Mouse (Mus musculus): ENCODE results near the gene Dip2c. TPM values are rescaled to one million over a fixed set of nuclear protein-coding genes. Genes with fewer than 3 reads are reported as not detected.
A peak's percentile ranks its signal among the peaks of the same experiment; 100 is the strongest.

Gene Dip2c
- polyA plus RNA-seq, 1 experiment from 2014 or later, result 4.9 TPM

GRCm38 (mm10) chr13:9494726-9495125 lies 218.4 kb downstream of the Dip2c start:
- Histone ChIP-seq H3K4me1 (no peaks in the 10 kb centered on the region), H3K27me3 (ENCODE audit: low read depth, poor library complexity, severe bottlenecking) (no peaks in the 10 kb centered on the region), H3K4me3 (peak overlapping the region; percentile 31), H3K36me3 (no peaks in the 10 kb centered on the region), H3K9me3 (replicated peaks) (no peaks in the 10 kb centered on the region), H3K27ac (no peak overlapping the region)
- no peak for DNase-seq (ENCODE audit: low spot score)
- WGBS, result 64% methylated on average over 21 of the region's 21 CpGs

- no peaks in the 10 kb centered on the region for H3K36me3 ChIP-seq
- H3K27ac ChIP-seq, result no peak overlapping the region
- H3K4me1 ChIP-seq, result no peaks in the 10 kb centered on the region
- no peaks in the 10 kb centered on the region for H3K27me3 ChIP-seq (ENCODE audit: low read depth, poor library complexity, severe bottlenecking)
- WGBS, result 54% methylated on average over 6 of the region's 6 CpGs
- no peak for DNase-seq (ENCODE audit: low spot score)
- no peak overlapping the region for H3K4me3 ChIP-seq
- H3K9me3 ChIP-seq (replicated peaks), result no peaks in the 10 kb centered on the region
Observed at GRCm38 (mm10) chr13:9504118-9504856, 228.0 kb downstream of the Dip2c start.

GRCm38 (mm10) chr13:9538556-9538955 lies 262.2 kb downstream of the Dip2c start:
- Histone ChIP-seq H3K4me1 (no peaks in the 10 kb centered on the region), H3K27ac (no peak overlapping the region), H3K4me3 (no peak overlapping the region), H3K9me3 (replicated peaks) (no peaks in the 10 kb centered on the region), H3K36me3 (no peaks in the 10 kb centered on the region), H3K27me3 (ENCODE audit: low read depth, poor library complexity, severe bottlenecking) (no peaks in the 10 kb centered on the region)
- no peak for DNase-seq (ENCODE audit: low spot score)

GRCm38 (mm10) chr13:9547698-9548344 lies 271.5 kb downstream of the Dip2c start:
- Histone ChIP-seq H3K4me1 (peaks cover 7% of the 10 kb centered on the region), H3K27ac (no peak overlapping the region), H3K4me3 (no peak overlapping the region), H3K27me3 (ENCODE audit: low read depth, poor library complexity, severe bottlenecking) (no peaks in the 10 kb centered on the region), H3K36me3 (0 out of 2 replicates have a peak, but pooled peaks cover 2% of the 10 kb centered on the region), H3K9me3 (replicated peaks) (no peaks in the 10 kb centered on the region)
- WGBS, result 13% methylated on average over 9 of the region's 9 CpGs
- no peak for DNase-seq (ENCODE audit: low spot score)

- H3K27ac ChIP-seq, result no peak overlapping the region
- H3K9me3 ChIP-seq (replicated peaks), result no peaks in the 10 kb centered on the region
- 89% methylated on average over 1 of the region's 1 CpGs for WGBS
- H3K27me3 ChIP-seq (ENCODE audit: low read depth, poor library complexity, severe bottlenecking), result no peaks in the 10 kb centered on the region
- H3K4me3 ChIP-seq, result no peak overlapping the region
- no peaks in the 10 kb centered on the region for H3K36me3 ChIP-seq
- DNase-seq (ENCODE audit: low spot score), result no peak
- H3K4me1 ChIP-seq, result no peaks in the 10 kb centered on the region
Observed at GRCm38 (mm10) chr13:9562099-9562498, 285.8 kb downstream of the Dip2c start.

GRCm38 (mm10) chr13:9562921-9563320 lies 286.6 kb downstream of the Dip2c start:
- WGBS, result 10% methylated on average over 2 of the region's 2 CpGs
- no peaks in the 10 kb centered on the region for H3K9me3 ChIP-seq (replicated peaks)

GRCm38 (mm10) chr13:9568852-9569251 lies 292.5 kb downstream of the Dip2c start:
- Histone ChIP-seq H3K27ac (no peak overlapping the region), H3K27me3 (ENCODE audit: low read depth, poor library complexity, severe bottlenecking) (no peaks in the 10 kb centered on the region), H3K9me3 (replicated peaks) (no peaks in the 10 kb centered on the region), H3K36me3 (peaks cover 11% of the 10 kb centered on the region), H3K4me3 (no peak overlapping the region), H3K4me1 (no peaks in the 10 kb centered on the region)
- WGBS, result 92% methylated on average over 5 of the region's 5 CpGs
- no peak for DNase-seq (ENCODE audit: low spot score)

More at GRCm38 (mm10) chr13:9562921-9563320, 286.6 kb downstream of the Dip2c start:
- DNase-seq (ENCODE audit: low spot score), result peak; percentile 39
- H3K27me3 ChIP-seq (ENCODE audit: low read depth, poor library complexity, severe bottlenecking), result no peaks in the 10 kb centered on the region
- no peaks in the 10 kb centered on the region for H3K4me1 ChIP-seq
- H3K27ac ChIP-seq, result no peak overlapping the region
- H3K36me3 ChIP-seq, result no peaks in the 10 kb centered on the region
- no peak overlapping the region for H3K4me3 ChIP-seq

GRCm38 (mm10) chr13:9576686-9577085 lies 300.4 kb downstream of the Dip2c start:
- H3K27ac ChIP-seq, result no peak overlapping the region
- no peak overlapping the region for H3K4me3 ChIP-seq
- no peaks in the 10 kb centered on the region for H3K27me3 ChIP-seq (ENCODE audit: low read depth, poor library complexity, severe bottlenecking)
- no peak for DNase-seq (ENCODE audit: low spot score)
- H3K4me1 ChIP-seq, result no peaks in the 10 kb centered on the region
- no peaks in the 10 kb centered on the region for H3K9me3 ChIP-seq (replicated peaks)
- WGBS, result 91% methylated on average over 4 of the region's 4 CpGs
- H3K36me3 ChIP-seq, result peaks cover 3% of the 10 kb centered on the region; the same call in 1 of the 2 replicates

GRCm38 (mm10) chr13:9578456-9578855 lies 302.1 kb downstream of the Dip2c start:
- Histone ChIP-seq H3K4me3 (no peak overlapping the region), H3K36me3 (peaks cover 3% of the 10 kb centered on the region; the same call in 1 of the 2 replicates), H3K4me1 (no peaks in the 10 kb centered on the region), H3K27ac (no peak overlapping the region), H3K27me3 (ENCODE audit: low read depth, poor library complexity, severe bottlenecking) (no peaks in the 10 kb centered on the region), H3K9me3 (replicated peaks) (no peaks in the 10 kb centered on the region)
- 97% methylated on average over 4 of the region's 4 CpGs for WGBS
- no peak for DNase-seq (ENCODE audit: low spot score)

- DNase-seq (ENCODE audit: low spot score), result no peak
- Histone ChIP-seq H3K36me3 (peaks cover under 1% of the 10 kb centered on the region; the same call in 1 of the 2 replicates), H3K4me1 (no peaks in the 10 kb centered on the region), H3K27me3 (ENCODE audit: low read depth, poor library complexity, severe bottlenecking) (no peaks in the 10 kb centered on the region), H3K27ac (no peak overlapping the region), H3K4me3 (no peak overlapping the region), H3K9me3 (replicated peaks) (no peaks in the 10 kb centered on the region)
Observed at GRCm38 (mm10) chr13:9581821-9582220, 305.5 kb downstream of the Dip2c start.

- Histone ChIP-seq H3K36me3 (no peaks in the 10 kb centered on the region), H3K9me3 (replicated peaks) (no peaks in the 10 kb centered on the region), H3K4me1 (no peaks in the 10 kb centered on the region), H3K4me3 (no peak overlapping the region), H3K27me3 (ENCODE audit: low read depth, poor library complexity, severe bottlenecking) (no peaks in the 10 kb centered on the region), H3K27ac (no peak overlapping the region)
- DNase-seq (ENCODE audit: low spot score), result no peak
Observed at GRCm38 (mm10) chr13:9583579-9583978, 307.3 kb downstream of the Dip2c start.

- Histone ChIP-seq H3K4me1 (no peaks in the 10 kb centered on the region), H3K36me3 (no peaks in the 10 kb centered on the region), H3K4me3 (no peak overlapping the region), H3K27me3 (ENCODE audit: low read depth, poor library complexity, severe bottlenecking) (no peaks in the 10 kb centered on the region), H3K27ac (no peak overlapping the region), H3K9me3 (replicated peaks) (no peaks in the 10 kb centered on the region)
- DNase-seq (ENCODE audit: low spot score), result no peak
- WGBS, result 88% methylated on average over 6 of the region's 6 CpGs
Observed at GRCm38 (mm10) chr13:9599334-9600096, 323.2 kb downstream of the Dip2c start.

GRCm38 (mm10) chr13:9601350-9601749 lies 325.0 kb downstream of the Dip2c start:
- WGBS, result 81% methylated on average over 3 of the region's 3 CpGs
- no peaks in the 10 kb centered on the region for H3K4me1 ChIP-seq
- no peaks in the 10 kb centered on the region for H3K36me3 ChIP-seq
- no peak overlapping the region for H3K27ac ChIP-seq
- no peak overlapping the region for H3K4me3 ChIP-seq
- DNase-seq (ENCODE audit: low spot score), result no peak
- H3K9me3 ChIP-seq (replicated peaks), result no peaks in the 10 kb centered on the region
- no peaks in the 10 kb centered on the region for H3K27me3 ChIP-seq (ENCODE audit: low read depth, poor library complexity, severe bottlenecking)
